Mouse (Mus musculus): ENCODE results near the gene Cux2.

DNA sequence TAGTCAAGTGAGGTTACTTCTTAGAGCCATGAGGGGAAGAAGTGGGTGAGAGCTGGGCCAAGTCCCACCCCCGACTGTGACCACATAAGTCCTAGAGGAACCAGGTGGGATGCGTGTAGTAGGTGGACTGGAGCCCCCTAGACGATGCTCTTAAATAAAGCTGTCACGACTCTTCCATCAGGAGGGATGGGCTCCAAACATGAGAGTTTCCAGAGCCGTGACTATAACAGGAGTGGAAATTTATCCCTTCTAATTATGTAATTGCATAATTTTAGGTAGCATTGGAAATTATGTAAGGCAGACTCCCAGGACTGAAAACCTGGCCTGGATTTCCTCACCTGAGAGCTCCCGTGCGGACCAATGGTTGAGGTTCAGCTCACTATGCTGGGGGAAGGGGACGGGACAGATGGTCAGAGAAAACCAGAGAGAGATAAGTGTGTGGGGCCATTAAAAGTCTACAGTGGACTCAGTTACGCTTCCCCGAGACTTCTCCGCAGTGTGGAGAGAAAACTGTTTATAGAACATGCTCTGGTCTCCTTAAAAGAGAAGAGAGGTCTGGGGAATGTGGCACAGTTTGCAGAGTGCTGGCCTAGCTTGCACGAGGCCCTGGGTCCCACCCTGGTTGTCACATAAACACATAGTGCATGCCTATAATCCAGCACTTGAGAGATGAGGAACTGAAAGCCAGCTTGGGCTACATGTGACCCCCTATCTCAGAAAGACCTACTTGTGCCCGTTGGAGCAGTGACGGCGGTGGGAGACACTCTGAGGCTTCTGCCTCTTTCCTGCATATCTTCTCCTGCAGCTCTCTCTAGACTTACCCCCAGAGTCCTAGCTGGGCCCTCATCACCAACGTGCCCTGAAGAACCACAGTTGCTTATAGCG lies 126.7 kb downstream of the Cux2 start:
- no peak for TF ChIP-seq CTCF (conservative IDR thresholded peaks at IDR 0.05; ENCODE audit: insufficient read depth, insufficient read length, low read depth, low read length)
- no peak for TF ChIP-seq POLR2A (IDR thresholded peaks at IDR 0.05; ENCODE audit: low read depth, low read length)
